Mouse (Mus musculus) lung, postnatal 36 days (tissue): ENCODE measurements around the gene Lyar.

Source experiments
- DNase-seq: peaks from one replicate; pipeline ENCODE4 v3.0.0; 2022; ENCODE audit warnings: mixed read lengths

Lyar gene

DNA sequence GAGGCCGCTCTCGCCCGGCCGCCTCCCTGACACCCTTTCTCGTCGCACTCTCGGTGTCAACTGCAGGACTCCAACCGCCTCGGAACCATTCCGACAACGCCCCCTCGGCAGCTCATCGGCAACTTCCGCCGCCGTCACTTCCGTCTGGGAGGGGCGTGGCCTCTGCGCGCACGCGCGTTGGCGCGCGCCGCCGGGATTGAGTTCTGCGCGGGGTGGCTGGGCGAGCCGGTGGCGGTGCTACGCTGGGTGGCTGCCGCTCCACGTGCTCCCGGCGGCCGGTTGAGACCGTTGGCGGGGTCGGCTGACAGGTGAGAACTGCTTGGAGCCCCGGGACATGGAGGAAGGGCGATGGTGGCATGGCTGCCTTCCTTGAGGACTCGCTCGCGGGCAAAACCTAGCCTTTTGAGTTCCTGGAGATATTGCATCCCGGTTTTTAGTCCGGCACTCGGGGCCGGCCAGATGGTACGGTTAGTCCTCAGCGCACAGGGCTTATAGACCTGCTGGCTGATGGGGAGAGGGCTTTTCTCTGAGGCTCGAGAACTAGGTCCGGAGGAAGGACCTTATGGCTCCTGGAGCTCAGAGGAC lies at the start of gene Lyar, which contains the start of gene Zbtb49:
Gene Lyar, plus strand, starts transcription at position 143 of the 585 bp plus-strand sequence.
Gene Zbtb49, minus strand, starts transcription at position 130 of the 585 bp plus-strand sequence.
- DNase-seq, result peak; percentile 93

DNA sequence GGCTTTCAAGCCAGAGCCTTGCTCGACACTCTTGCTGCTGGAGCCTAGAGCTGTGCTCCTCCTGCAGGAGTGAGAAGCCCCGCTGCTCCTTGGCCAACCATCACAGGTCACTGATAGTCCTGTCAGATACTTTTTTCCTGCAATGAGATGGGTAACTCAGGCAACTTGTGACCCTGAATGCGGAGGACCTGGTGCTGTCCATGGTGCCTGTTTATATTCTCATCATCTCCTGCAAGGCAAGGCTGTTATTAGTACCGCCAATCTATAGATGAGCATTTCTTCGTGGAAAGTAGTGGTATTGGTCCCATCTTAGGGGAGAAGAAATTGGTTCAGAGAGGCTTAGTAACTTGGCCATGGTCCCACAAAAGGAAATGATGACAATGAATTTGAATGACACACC lies 46.5 kb upstream of the Lyar start:
- no peak for DNase-seq

GRCm38 (mm10) chr5:38174256-38174912 lies 45.9 kb upstream of the Lyar start:
- DNase-seq, result no peak

DNA sequence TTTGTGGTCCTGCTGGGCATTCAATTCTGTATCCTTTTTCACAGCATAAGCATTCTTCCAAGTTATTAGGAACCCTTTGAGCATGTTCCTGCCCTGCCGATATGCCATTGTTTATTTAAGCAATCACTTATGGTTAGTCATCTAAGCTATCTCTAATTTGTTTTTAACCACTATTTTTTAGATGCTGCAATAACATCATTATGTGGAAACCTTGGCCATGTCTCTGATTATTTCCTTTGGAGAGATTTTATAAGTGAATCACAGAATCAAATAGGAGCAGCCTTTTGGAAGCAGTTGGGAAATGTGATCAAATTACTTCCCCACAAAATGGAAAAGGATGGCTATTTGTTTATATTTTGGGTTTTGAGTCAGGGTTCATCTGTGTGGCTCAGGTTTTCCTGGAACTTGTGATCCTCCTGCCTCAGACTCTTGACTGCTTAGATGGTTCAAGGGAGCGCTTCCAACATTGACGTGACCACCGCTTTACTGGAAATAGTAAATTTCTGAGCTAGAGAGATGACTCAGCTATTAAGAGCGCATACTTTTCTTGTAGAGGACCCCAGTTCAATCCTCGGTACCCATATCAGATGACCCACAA lies 35.5 kb upstream of the Lyar start:
- DNase-seq, result no peak

DNA sequence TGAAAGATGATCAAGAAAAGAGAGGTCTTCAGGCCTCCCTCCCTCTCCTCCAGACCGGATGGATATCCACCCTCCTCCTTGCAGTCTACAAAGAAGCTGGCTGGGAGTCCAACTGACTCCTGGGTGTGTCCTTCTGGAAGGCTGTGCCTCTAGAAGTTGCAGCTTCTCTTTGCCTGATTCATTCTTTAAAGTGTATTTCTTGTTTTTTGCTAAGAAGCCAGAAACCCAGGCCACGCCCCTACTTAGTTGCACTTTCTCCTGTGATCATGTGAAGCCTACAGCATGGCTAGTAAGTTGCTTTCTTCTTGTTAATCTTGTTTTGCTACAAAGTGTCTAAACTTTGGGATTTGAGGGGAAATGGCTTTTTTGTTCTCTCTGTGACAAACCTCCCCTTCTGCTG lies 33.3 kb upstream of the Lyar start:
- no peak for DNase-seq

DNA sequence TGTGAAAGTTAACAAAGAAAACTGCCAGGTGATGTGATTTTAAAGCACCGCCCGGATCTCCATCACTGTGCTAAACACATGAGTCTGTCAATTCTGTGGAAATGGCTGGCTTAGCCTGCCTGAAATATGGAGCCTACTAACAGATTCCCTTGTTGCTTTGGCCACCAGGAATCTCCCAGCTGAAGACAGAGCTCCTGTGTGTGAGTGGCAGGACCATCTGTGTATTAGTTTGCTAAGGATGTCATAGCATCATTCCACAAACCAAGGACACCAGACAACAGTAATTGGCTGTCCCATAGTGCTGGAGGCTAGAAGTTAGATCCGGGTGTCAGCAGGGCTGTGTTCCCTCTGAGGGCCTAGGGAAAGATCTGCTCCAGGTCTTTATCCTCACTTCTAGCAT lies 29.4 kb upstream of the Lyar start:
- DNase-seq, result no peak

GRCm38 (mm10) chr5:38194946-38195345 lies 25.3 kb upstream of the Lyar start:
- no peak for DNase-seq

DNA sequence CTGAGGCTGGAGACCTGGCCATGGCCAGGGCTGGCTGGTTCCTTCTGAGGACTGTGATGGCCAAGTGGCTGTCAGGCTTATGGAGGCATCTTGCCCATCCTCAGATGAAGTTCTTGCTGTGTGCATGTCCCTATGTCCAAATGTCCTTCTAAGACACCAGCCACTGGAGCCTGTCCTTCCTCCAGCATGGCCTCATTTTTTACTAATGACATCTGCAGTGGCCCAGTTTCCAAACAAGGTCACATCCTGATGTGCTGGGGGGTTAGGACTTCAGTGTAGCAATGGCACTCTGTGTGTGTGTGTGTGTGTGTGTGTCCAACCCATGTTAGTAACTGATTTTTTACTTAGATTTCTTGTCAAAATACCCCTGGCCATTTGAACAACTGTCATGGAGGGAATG lies 24.3 kb upstream of the Lyar start:
- no peak for DNase-seq

DNA sequence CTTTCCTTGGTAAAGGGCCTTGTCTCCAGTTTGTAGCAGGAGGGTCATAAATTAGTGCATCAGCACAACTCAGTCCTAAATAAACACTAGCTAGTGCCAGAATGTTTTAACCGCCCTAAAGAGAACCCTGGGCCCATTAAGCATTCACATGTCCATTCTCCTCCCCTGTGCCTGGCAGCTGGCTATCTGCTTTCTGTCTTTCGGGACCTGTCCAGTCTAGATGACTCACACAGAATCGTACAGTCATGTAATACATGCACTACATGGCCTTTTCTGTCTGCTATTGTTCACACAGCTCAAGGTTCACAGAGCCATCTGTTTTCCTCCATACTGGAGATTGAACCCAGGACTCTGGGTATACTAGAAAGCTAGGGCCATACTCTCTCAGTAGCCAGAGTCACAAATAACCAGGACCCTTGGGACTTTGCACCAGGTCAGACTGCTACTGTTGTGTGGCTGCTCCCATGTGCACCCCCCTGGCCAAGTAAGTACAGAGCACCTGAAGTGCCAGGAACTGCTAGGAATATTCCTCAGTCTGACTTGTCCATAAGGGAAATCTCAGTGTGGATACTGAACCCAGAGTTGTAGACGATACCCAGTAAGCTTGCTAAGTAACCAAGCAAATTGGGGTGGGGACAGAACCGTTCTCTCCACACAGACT lies 23.3 kb upstream of the Lyar start:
- no peak for DNase-seq

DNA sequence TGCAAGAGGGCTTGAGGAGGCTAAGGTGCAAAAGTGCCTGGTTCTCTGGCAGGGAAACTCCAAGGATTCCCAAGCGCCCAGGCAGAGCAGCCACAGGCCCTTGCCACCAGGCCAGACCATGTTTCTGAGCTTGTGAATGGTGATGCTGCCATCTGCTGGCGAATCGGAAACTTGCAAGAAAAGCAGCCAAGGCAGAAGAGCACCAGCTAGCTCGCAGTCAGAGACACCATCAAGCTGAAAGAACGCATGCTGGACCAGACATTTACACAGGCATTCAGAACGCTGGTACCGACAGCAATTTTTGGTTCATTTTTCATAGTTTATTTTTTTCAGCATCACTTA lies 22.8 kb upstream of the Lyar start:
- DNase-seq, result peak; percentile 87

DNA sequence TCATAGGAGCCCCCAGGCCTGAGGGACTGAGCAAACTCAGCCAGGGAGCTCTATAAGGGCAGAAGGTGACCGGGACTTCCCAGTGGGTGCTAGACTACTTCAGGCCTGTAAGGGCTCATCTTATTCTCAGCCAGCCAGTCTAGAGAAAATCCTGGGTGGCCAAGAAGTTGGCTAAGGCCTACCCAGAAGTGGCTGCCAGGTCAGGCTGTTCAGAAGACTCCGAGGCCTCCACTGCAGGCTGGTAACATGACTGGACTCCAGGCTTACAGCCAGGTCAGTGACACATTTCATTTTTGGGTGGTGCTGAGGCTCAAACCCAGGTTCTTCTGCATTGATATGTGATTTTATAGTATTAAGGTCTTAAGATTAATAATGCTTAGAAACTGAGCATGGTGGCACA lies 20.6 kb upstream of the Lyar start:
- DNase-seq, result no peak

GRCm38 (mm10) chr5:38205303-38205726 lies 15.0 kb upstream of the Lyar start:
- no peak for DNase-seq

- DNase-seq, result no peak
Measured at GRCm38 (mm10) chr5:38208985-38209384, 11.3 kb upstream of the Lyar start.

GRCm38 (mm10) chr5:38211691-38212090 lies 8.6 kb upstream of the Lyar start:
- peak; percentile 10 for DNase-seq

GRCm38 (mm10) chr5:38213009-38213408 lies 7.3 kb upstream of the Lyar start:
- DNase-seq, result no peak

DNA sequence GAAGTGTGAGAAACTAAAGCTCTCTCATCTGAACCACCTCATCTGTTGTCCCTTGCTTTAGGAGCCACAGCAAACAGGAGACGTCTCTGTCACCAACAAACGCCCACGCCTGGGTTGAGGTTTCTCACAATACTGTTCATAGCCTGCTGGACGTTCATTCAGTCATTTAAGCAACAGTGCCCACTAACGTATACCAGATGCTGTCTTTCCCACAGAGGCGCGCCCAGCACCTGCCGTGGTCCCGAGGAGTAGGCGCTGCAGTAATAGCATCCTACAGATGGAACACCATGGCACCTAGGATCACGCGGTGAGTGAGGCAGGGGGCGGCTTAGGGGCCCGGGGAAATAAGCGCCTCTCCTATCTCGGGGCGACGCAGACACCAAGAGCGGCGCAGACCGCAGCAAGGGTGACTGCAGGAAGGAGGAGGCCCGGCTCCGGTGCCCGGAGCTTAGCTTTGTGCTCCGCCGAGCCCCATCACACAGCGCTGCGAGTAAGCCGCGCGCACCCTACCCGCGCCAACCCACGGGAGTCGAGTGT lies 431 bp upstream of the Lyar start:
- DNase-seq, result peak; percentile 35

DNA sequence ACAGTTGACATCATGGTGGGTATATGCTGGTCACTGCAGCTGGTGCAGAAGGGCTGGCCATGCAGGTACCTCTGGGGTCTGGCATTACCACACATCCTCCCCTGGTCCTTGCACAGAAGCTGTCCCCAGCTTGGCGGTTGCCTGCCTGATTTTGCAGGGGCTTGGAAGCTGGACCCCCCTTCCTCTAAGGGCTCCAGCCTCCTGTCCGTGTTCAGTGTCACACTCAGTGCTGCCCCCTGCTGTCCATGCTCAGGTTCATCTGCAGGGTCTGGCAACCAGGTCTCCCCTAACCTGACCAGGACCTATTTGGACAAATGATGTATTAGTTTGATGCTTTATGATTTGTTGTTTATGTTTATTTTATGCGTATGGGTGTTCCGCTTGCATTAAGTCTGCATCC lies 15.2 kb downstream of the Lyar start:
- DNase-seq, result peak; percentile 72

DNA sequence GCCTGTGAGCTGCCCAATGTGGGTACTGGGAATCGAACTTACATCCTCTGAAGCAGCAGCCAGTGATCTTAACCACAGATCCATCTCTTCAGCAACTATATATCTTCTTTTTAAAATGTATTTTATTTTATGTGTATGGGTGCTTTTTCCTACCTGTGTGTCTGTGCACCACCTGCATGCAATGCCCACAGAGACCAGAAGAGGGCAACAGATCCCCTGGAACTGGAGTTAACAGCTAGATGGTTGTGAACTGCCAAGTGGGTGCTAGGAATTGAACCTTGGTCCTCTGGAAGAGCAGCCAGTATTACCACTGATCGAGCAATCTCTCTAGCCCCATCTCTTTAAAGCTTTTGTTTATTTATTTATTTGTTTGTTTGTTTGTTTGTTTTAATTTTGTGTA lies 16.4 kb downstream of the Lyar start:
- DNase-seq, result no peak

- DNase-seq, result no peak
Measured at GRCm38 (mm10) chr5:38240727-38241472, 20.6 kb downstream of the Lyar start.

- no peak for DNase-seq
Measured at GRCm38 (mm10) chr5:38241473-38241834, 21.2 kb downstream of the Lyar start.

DNA sequence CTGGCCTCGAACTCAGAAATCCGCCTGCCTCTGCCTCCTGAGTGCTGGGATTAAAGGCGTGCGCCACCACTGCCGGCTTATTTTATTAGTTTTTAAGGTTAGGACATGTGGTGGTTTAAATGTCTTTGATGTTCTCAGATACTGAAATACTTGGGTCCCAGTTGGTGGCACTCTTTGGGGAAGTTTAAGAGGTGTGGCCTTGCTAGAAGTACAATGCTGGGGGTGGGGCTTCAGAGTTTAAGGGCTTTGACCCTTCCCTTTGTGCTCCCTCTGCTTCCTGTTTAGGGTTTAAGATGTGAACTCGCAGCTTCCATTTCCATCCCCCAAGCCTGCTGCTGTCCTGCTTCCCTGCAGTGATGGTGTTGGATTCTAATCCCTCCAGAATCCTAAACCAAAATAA lies 21.7 kb downstream of the Lyar start:
- DNase-seq, result no peak

GRCm38 (mm10) chr5:38255195-38255594 lies 34.9 kb downstream of the Lyar start:
- DNase-seq, result no peak

DNA sequence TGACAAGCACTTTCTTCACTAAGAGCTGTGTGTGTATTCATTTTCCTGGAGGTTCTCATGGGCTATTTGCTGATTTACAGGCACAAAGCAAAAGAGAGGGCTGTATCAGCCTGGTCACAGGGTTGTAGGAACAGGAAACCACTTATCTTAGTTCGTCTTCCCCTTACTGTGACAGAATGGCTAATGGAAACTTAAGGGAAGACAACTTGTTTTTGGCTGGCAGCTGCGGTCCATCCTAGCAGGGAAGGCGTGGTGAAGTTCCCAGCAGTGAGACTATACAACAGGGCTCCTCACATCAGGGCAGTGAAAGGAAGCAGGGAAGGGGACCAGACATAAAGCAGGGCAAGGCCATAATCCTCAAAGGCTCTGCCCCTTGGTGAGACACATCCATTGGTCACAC lies 35.4 kb downstream of the Lyar start:
- no peak for DNase-seq
